Mouse (Mus musculus) kidney, embryonic 14.5 days (tissue): ENCODE results near the gene Rassf3. TPM values are rescaled to one million over a fixed set of nuclear protein-coding genes. Genes with fewer than 3 reads are reported as not detected.

Experiments used
- ATAC-seq: fragments of 200-750 bp; cut with Nextera tagmentation; 2 replicates; pipeline ENCODE4 v1.8.0; 2017; ENCODE audit warnings: moderate number of reproducible peaks, mild to moderate bottlenecking, moderate TSS enrichment, moderate library complexity; ENCODE audit not compliant: low FRiP score, low TSS enrichment
- H3K27ac ChIP-seq: fragments of 300-500 bp; sonication (generic); 2 replicates; pipeline ENCODE4 v1.5.1; 2014; ENCODE audit warnings: low read depth, mild to moderate bottlenecking, low read length, moderate library complexity, mixed read lengths
- H3K27me3 ChIP-seq: fragments of 300-500 bp; sonication (generic); 2 replicates; pipeline ENCODE4 v1.6.1; 2014; ENCODE audit warnings: mild to moderate bottlenecking, low read length; ENCODE audit not compliant: control insufficient read depth, insufficient read depth
- H3K36me3 ChIP-seq: fragments of 300-500 bp; sonication (generic); 2 replicates; pipeline ENCODE4 v1.6.1; 2014; ENCODE audit warnings: low read length, mixed read lengths; ENCODE audit not compliant: control insufficient read depth, insufficient read depth
- H3K4me1 ChIP-seq: fragments of 300-500 bp; sonication (generic); 2 replicates; pipeline ENCODE4 v1.6.1; 2014; ENCODE audit warnings: low read length, mixed read lengths; ENCODE audit not compliant: control insufficient read depth, insufficient read depth
- H3K4me2 ChIP-seq: fragments of 300-500 bp; sonication (generic); replicated peaks from 2 replicates; pipeline ENCODE4 v1.6.1; 2014; ENCODE audit warnings: low read depth, mild to moderate bottlenecking, low read length
- H3K4me3 ChIP-seq: fragments of 300-500 bp; sonication (generic); 2 replicates; pipeline ENCODE4 v1.5.1; 2014; ENCODE audit warnings: mild to moderate bottlenecking, low read length
- H3K9ac ChIP-seq: fragments of 300-500 bp; sonication (generic); 2 replicates; pipeline ENCODE4 v1.6.1; 2014; ENCODE audit warnings: low read depth, mild to moderate bottlenecking, low read length, moderate library complexity
- H3K9me3 ChIP-seq: fragments of 300-500 bp; sonication (generic); 2 replicates; pipeline ENCODE4 v1.6.1; 2016; ENCODE audit warnings: low read length; ENCODE audit not compliant: control insufficient read depth
- WGBS: fragments of 180-500 bp; shearing (Covaris S2); extraction: QIAGEN DNeasy Blood & Tissue Kit; methylation state at CpG from one replicate; pipeline ENCODE4 v1.1.7; 2014; 5-methylcytosine and 5-hydroxymethylcytosine counted together
- polyA plus RNA-seq: library from polyadenylated mRNA; unstranded; fragments of >200 nt; fragmentation: Nextera tagmentation; extraction: Ambion mirVana; gene quantifications from 2 replicates; pipeline ENCODE4 v1.2.1, GENCODE M21; 2014

Gene Rassf3
- polyA plus RNA-seq, 1 experiment from 2014 or later: 13.5 TPM

DNA sequence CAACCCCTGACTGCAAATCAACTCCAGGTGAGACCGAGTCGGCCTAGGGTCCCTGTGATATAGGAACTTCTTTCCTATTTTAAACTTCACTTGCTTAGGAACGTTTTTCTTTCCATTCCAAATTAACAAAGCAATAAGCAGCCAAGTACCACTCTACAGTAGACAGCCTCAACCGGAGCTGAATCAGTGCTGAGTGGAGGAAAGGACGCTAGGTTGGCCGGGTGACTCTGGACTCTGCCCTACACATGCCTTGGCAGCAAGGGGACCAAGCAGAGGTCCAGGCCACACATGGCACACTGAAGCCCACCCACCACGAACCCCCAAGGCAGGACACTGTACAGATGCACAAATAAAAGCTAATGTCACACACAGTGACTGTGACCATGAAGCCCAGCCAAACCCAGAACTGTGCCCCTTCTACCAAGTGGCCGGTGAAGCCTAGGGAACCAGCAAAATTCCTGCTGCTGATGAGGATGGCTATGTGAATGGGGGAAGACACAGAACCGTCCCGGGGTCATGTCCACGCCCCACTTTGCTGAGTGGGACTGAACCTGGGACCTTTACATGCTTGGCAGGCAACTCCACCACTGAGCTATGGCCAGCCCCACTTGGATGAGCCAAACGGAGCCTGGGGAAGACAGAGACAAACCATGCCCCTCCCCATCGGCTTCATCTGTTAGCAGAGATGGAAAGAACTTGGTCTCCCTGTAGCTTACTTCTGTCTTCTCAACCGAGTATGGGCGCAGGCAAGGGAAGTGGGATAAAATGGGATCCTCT, 45.2 kb downstream of the Rassf3 start:
- Histone ChIP-seq H3K9me3 (no peaks in the 10 kb centered on the region), H3K36me3 (no peaks in the 10 kb centered on the region), H3K4me3 (no peak overlapping the region), H3K4me1 (peaks cover 66% of the 10 kb centered on the region), H3K9ac (no peak overlapping the region), H3K4me2 (peak overlapping the region; percentile 33; the same call in 1 of the 2 replicates), H3K27ac (peak overlapping the region; percentile 76), H3K27me3 (no peaks in the 10 kb centered on the region)
- ATAC-seq: no peak
- WGBS: 71% methylated on average over 15 of the region's 15 CpGs

DNA sequence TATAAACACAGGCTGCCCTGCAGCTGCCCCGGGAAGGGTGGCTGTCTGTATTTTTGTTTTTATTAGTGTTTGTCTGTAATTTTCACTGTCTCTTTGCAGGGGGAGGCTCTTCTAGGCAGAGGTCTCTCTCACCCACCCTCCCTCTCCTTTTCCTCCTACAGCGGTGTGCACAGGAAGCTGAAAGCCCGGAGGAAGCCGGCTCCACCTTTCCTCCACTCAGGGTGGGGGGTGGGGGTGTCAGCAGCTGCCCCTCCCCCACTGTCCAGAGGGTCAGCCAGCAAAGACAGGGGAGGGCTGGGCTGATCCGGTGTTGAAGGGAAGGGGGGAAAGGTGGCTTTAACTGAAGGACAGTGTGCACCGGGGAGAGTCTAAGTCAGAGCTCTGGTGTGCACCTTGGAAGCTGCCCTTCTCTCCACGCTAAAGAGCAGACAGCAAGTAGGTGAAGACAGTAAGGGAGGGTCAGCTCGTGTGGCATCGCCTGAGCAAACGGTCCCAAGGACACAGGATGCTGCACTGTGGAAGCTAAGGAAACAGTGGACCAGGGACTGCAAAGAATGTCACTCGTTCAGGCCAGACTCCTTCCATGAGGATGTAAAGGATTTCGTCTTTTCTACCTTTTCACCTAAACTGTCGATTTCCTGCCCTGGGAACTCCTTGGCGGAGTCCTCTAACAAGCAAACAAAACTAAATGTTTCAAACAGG, 46.0 kb downstream of the Rassf3 start:
- Histone ChIP-seq H3K9me3 (no peaks in the 10 kb centered on the region), H3K9ac (peak overlapping the region; percentile 29; the same call in 1 of the 2 replicates), H3K4me2 (peak overlapping the region; percentile 33), H3K27ac (peak overlapping the region; percentile 76), H3K4me3 (0 out of 2 replicates have a peak overlapping the region, but pooled peaks have one; percentile 9), H3K27me3 (no peaks in the 10 kb centered on the region), H3K36me3 (no peaks in the 10 kb centered on the region), H3K4me1 (peaks cover 59% of the 10 kb centered on the region)
- WGBS: 10% methylated on average over 14 of the region's 14 CpGs
- peak; percentile 54 for ATAC-seq

DNA sequence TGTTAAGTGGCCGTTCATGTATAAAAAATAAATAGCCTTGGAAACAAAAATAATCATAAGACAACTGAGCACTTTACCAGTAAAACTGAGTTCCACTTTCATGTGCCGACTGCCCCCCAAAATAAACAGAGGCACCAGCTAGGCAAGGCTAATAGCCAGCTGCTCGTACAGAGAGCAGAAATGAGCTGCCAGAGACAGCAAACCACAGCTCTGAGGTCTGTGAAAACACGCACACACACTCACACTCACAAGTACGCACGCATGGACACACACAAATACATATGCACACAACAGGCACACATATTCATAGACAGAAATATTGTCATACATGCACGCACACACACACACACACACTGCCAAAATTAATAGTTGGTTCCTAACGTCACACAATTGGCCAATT, 46.6 kb downstream of the Rassf3 start:
- Histone ChIP-seq H3K4me3 (no peak overlapping the region), H3K9ac (no peak overlapping the region), H3K4me1 (peaks cover 59% of the 10 kb centered on the region), H3K27ac (peak overlapping the region; percentile 76; the same call in 1 of the 2 replicates), H3K4me2 (peak overlapping the region; percentile 33), H3K27me3 (no peaks in the 10 kb centered on the region), H3K36me3 (no peaks in the 10 kb centered on the region), H3K9me3 (no peaks in the 10 kb centered on the region)
- peak; percentile 15; the same call in 1 of the 2 replicates for ATAC-seq
- WGBS: 29% methylated on average over 8 of the region's 8 CpGs

DNA sequence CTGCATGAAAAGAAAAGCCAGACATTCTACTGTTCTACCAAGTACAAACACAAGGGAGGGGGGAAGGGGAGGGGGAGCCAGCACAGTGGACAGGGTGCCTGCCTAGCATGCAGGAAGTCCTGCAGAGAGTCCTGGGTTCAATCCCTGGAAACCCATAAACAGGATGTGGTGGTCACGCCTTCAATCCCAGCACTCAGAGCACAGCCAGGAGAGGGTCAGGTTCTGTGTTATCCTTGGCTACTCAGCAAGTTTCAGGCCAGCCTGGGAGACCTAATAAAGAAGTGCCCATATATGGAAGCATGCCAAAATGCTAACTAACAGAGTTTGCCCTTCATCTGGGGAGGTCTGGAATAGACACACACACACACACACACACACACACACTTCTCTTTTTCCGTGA, 47.1 kb downstream of the Rassf3 start:
- H3K4me3 ChIP-seq: no peak overlapping the region
- peaks cover 63% of the 10 kb centered on the region for H3K4me1 ChIP-seq
- no peak overlapping the region for H3K9ac ChIP-seq
- H3K9me3 ChIP-seq: no peaks in the 10 kb centered on the region
- no peaks in the 10 kb centered on the region for H3K36me3 ChIP-seq
- 17% methylated on average over 2 of the region's 2 CpGs for WGBS
- ATAC-seq: peak; percentile 65; the same call in 1 of the 2 replicates
- H3K27me3 ChIP-seq: no peaks in the 10 kb centered on the region
- peak overlapping the region; percentile 76; the same call in 1 of the 2 replicates for H3K27ac ChIP-seq
- H3K4me2 ChIP-seq: 0 out of 2 replicates have a peak overlapping the region, but pooled peaks have one; percentile 33

GRCm38 (mm10) chr10:121428011-121428711, 48.0 kb downstream of the Rassf3 start:
- Histone ChIP-seq H3K4me3 (no peak overlapping the region), H3K9ac (no peak overlapping the region), H3K36me3 (no peaks in the 10 kb centered on the region), H3K27me3 (no peaks in the 10 kb centered on the region), H3K9me3 (no peaks in the 10 kb centered on the region), H3K4me1 (peaks cover 69% of the 10 kb centered on the region), H3K27ac (peak overlapping the region; percentile 32; the same call in 1 of the 2 replicates), H3K4me2 (no peak overlapping the region)
- ATAC-seq: no peak
- WGBS: 67% methylated on average over 15 of the region's 15 CpGs

GRCm38 (mm10) chr10:121427136-121427535, 49.0 kb downstream of the Rassf3 start:
- no peak overlapping the region for H3K4me2 ChIP-seq
- no peaks in the 10 kb centered on the region for H3K36me3 ChIP-seq
- no peak overlapping the region for H3K4me3 ChIP-seq
- no peak for ATAC-seq
- peaks cover 67% of the 10 kb centered on the region for H3K4me1 ChIP-seq
- H3K27me3 ChIP-seq: no peaks in the 10 kb centered on the region
- peak overlapping the region; percentile 34 for H3K27ac ChIP-seq
- WGBS: 63% methylated on average over 5 of the region's 5 CpGs
- no peak overlapping the region for H3K9ac ChIP-seq
- H3K9me3 ChIP-seq: no peaks in the 10 kb centered on the region

DNA sequence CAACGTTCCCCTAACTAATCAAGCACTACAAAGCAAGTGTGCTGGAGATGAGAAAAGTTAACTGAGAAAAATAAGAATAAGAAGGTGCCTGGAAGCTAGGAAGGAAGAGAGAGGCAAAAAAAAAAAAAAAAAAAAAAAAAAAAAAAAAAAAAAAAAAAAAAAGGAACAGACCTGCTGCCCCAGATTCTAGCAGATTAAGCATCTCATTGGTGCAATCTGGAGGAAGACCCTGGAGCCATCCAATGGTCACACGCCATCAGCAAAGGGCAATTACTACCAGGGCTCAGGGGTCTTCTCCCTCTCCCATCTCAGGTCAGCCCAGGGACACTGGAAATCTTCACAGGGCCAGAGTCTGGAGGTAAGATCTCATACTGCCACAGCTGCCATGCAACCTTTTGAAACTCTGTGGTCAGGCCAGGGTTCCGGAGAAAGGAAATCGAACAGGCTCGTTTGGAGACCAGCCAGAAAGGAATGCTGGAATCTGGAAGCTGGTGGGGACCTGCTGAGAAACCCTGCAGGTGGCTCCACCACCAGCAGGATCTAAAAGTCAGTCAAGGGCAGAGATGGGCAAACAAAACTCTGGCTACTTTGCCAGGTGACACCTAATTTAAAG, 49.6 kb downstream of the Rassf3 start:
- H3K4me1 ChIP-seq: peaks cover 68% of the 10 kb centered on the region
- H3K27ac ChIP-seq: peak overlapping the region; percentile 34
- no peak for ATAC-seq
- no peak overlapping the region for H3K4me3 ChIP-seq
- no peaks in the 10 kb centered on the region for H3K9me3 ChIP-seq
- 32% methylated on average over 5 of the region's 5 CpGs for WGBS
- no peaks in the 10 kb centered on the region for H3K36me3 ChIP-seq
- H3K4me2 ChIP-seq: no peak overlapping the region
- no peak overlapping the region for H3K9ac ChIP-seq
- H3K27me3 ChIP-seq: no peaks in the 10 kb centered on the region

DNA sequence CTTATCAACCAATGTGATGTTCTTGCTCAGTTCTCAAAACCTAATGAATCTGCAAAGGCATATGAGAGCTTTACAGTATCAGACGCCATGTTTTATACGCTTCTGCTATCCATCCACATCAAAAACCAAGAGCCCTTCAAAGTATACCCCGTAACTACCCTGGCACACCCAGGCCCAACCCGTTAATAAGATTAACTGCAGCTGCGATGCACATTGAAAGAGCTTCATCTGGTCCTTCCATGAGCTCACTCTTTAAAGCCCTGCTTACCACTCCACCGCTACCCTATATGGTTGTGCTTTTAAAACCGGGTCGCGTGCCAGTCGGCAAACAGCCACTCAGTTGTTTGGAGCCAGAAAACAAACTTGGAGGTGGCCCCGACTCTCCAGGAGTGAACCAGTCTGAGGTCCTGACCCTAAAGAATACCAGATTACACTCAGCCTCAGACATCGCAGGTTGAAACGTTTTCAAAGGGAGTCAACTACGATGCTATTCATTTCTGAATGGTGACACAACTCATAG, 50.6 kb downstream of the Rassf3 start:
- Histone ChIP-seq H3K4me1 (peaks cover 61% of the 10 kb centered on the region), H3K9me3 (no peaks in the 10 kb centered on the region), H3K27ac (0 out of 2 replicates have a peak overlapping the region, but pooled peaks have one; percentile 19), H3K9ac (no peak overlapping the region), H3K36me3 (no peaks in the 10 kb centered on the region), H3K27me3 (no peaks in the 10 kb centered on the region), H3K4me3 (no peak overlapping the region), H3K4me2 (no peak overlapping the region)
- ATAC-seq: no peak
- WGBS: 70% methylated on average over 14 of the region's 14 CpGs
